Mouse (Mus musculus) hindbrain, embryonic 13.5 days (tissue): ENCODE data around the gene BC030867. TPM values are rescaled to one million over a fixed set of nuclear protein-coding genes. Genes with fewer than 3 reads are reported as not detected.
A peak's percentile ranks its signal among the peaks of the same experiment; 100 is the strongest.

Experiments used
- ATAC-seq: fragments of 200-750 bp; cut with Nextera tagmentation; 2 replicates; pipeline ENCODE4 v1.8.0; 2017; ENCODE audit warnings: moderate TSS enrichment; ENCODE audit not compliant: low FRiP score
- H3K27ac ChIP-seq: fragments of 300-500 bp; sonication (generic); 2 replicates; pipeline ENCODE4 v1.5.1; 2015; ENCODE audit warnings: inconsistent platforms, mild to moderate bottlenecking, moderate library complexity
- H3K27me3 ChIP-seq: fragments of 300-500 bp; sonication (generic); 2 replicates; pipeline ENCODE4 v1.6.1; 2015; ENCODE audit warnings: mild to moderate bottlenecking, inconsistent platforms
- H3K36me3 ChIP-seq: fragments of 300-500 bp; sonication (generic); 2 replicates; pipeline ENCODE4 v1.6.1; 2015; ENCODE audit warnings: mild to moderate bottlenecking, inconsistent platforms
- H3K4me1 ChIP-seq: fragments of 300-500 bp; sonication (generic); replicated peaks from 2 replicates; pipeline ENCODE4 v1.6.1; 2015; ENCODE audit warnings: inconsistent platforms
- H3K4me2 ChIP-seq: fragments of 300-500 bp; sonication (generic); 2 replicates; pipeline ENCODE4 v1.6.1; 2015; ENCODE audit warnings: inconsistent platforms, mild to moderate bottlenecking, moderate library complexity
- H3K4me3 ChIP-seq: fragments of 300-500 bp; sonication (generic); 2 replicates; pipeline ENCODE4 v1.5.1; 2015; ENCODE audit warnings: mild to moderate bottlenecking, inconsistent platforms
- H3K9ac ChIP-seq: fragments of 300-500 bp; sonication (generic); 2 replicates; pipeline ENCODE4 v1.6.1; 2015; ENCODE audit warnings: mild to moderate bottlenecking, inconsistent platforms
- H3K9me3 ChIP-seq: fragments of 300-500 bp; sonication (generic); 2 replicates; pipeline ENCODE4 v1.6.1; 2016; ENCODE audit warnings: inconsistent platforms
- WGBS: fragments of 180-500 bp; shearing (Covaris S2); methylation state at CpG from one replicate; pipeline ENCODE4 v1.1.7; 2015; 5-methylcytosine and 5-hydroxymethylcytosine counted together
- polyA plus RNA-seq: library from polyadenylated mRNA; unstranded; fragments of >200 nt; fragmentation: Nextera tagmentation; extraction: Ambion mirVana; gene quantifications from 2 replicates; pipeline ENCODE4 v1.2.1, GENCODE M21; 2015

BC030867 gene
- polyA plus RNA-seq, 1 experiment from 2014 or later, result 3.8 TPM

DNA sequence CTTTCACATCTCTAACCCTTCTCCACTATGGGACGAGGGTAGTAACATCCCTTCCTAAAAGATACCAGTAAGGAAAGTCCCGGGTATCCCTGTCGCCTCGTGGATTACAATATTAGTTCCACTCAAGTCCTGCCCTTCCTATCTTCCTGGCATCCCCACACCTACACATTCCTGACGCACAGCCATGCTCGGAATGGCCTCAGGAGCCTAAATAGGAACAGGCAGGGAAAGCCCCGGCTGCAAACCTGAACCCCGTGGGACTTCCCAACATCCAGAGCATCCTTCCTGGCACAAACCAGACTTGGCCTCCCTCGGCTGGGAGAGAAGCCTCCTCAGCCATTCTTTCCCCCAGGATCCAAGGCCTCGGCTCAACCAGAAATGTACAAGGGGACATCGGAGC lies 33.2 kb upstream of the BC030867 start:
- H3K4me3 ChIP-seq, result no peak overlapping the region
- H3K36me3 ChIP-seq, result peaks cover 29% of the 10 kb centered on the region
- H3K4me1 ChIP-seq, result peaks cover 90% of the 10 kb centered on the region
- no peaks in the 10 kb centered on the region for H3K9me3 ChIP-seq
- no peaks in the 10 kb centered on the region for H3K27me3 ChIP-seq
- H3K27ac ChIP-seq, result peak overlapping the region; percentile 48; the same call in 1 of the 2 replicates
- H3K4me2 ChIP-seq, result no peak overlapping the region
- no peak for ATAC-seq
- 78% methylated on average over 11 of the region's 11 CpGs for WGBS
- peak overlapping the region; percentile 46; the same call in 1 of the 2 replicates for H3K9ac ChIP-seq

- Histone ChIP-seq H3K27ac (peak overlapping the region; percentile 48), H3K4me1 (peaks cover 88% of the 10 kb centered on the region), H3K36me3 (peaks cover 35% of the 10 kb centered on the region), H3K4me2 (0 out of 2 replicates have a peak overlapping the region, but pooled peaks have one; percentile 53), H3K4me3 (no peak overlapping the region), H3K27me3 (no peaks in the 10 kb centered on the region), H3K9me3 (no peaks in the 10 kb centered on the region), H3K9ac (peak overlapping the region; percentile 46; the same call in 1 of the 2 replicates)
- ATAC-seq, result no peak
- 49% methylated on average over 12 of the region's 12 CpGs for WGBS
Observed at GRCm38 (mm10) chr11:102216056-102216885, 32.4 kb upstream of the BC030867 start.

- Histone ChIP-seq H3K9me3 (no peaks in the 10 kb centered on the region), H3K36me3 (peaks cover 35% of the 10 kb centered on the region), H3K27me3 (no peaks in the 10 kb centered on the region), H3K27ac (peak overlapping the region; percentile 18; the same call in 1 of the 2 replicates), H3K4me3 (no peak overlapping the region), H3K9ac (peak overlapping the region; percentile 67; the same call in 1 of the 2 replicates), H3K4me1 (peaks cover 85% of the 10 kb centered on the region), H3K4me2 (peak overlapping the region; percentile 53; the same call in 1 of the 2 replicates)
- WGBS, result 53% methylated on average over 5 of the region's 5 CpGs
- no peak for ATAC-seq
Observed at GRCm38 (mm10) chr11:102216886-102217240, 31.8 kb upstream of the BC030867 start.

DNA sequence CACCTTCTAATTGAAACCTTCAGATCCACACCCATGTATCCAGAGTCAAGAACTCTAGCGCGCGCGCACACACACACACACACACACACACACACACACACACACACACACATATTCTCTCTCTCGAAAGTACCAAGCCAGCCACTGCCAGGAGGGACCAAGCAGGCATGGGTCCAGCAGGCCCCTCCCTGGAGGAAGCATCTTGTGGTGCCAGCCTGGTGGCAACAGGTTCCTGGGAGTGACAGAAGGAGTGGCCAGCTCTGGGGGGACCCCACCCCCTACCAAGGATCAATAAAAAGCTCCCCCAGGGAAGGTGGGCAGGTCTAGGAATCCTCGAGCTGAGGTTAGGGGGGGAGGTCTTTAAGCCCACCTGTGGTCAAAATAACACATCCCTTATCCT lies 31.3 kb upstream of the BC030867 start:
- WGBS, result 85% methylated on average over 6 of the region's 6 CpGs
- Histone ChIP-seq H3K4me2 (peak overlapping the region; percentile 53; the same call in 1 of the 2 replicates), H3K27ac (no peak overlapping the region), H3K9ac (peak overlapping the region; percentile 67; the same call in 1 of the 2 replicates), H3K4me3 (0 out of 2 replicates have a peak overlapping the region, but pooled peaks have one; percentile 27), H3K36me3 (peaks cover 37% of the 10 kb centered on the region), H3K9me3 (no peaks in the 10 kb centered on the region), H3K4me1 (peaks cover 85% of the 10 kb centered on the region), H3K27me3 (no peaks in the 10 kb centered on the region)
- no peak for ATAC-seq

GRCm38 (mm10) chr11:102217876-102218430 lies 30.7 kb upstream of the BC030867 start:
- peak overlapping the region; percentile 53 for H3K4me2 ChIP-seq
- no peak for ATAC-seq
- WGBS, result 80% methylated on average over 7 of the region's 7 CpGs
- peaks cover 43% of the 10 kb centered on the region for H3K36me3 ChIP-seq
- H3K9ac ChIP-seq, result peak overlapping the region; percentile 67
- no peaks in the 10 kb centered on the region for H3K27me3 ChIP-seq
- no peaks in the 10 kb centered on the region for H3K9me3 ChIP-seq
- H3K27ac ChIP-seq, result peak overlapping the region; percentile 89
- peak overlapping the region; percentile 27 for H3K4me3 ChIP-seq
- H3K4me1 ChIP-seq, result peaks cover 87% of the 10 kb centered on the region

DNA sequence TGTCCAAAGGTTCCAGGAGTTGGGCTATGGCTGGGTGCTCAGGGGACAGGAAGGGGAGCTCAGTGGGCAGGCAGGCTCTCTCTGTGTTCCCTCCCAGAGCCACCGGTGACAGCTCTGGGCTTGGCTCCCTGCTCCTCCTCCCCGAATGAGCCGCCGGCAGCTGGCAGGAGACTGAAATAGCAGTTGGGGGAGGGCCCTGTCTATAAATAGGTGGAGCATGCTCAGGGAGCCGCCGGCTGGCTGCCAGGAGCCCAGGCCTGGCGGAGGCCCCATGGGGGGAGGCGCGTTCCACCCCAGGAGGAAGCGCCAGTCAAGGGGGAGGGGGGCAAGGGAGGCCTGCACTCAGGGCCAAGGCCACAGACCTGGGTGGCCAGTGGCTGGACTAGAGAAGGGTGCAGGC lies 29.9 kb upstream of the BC030867 start:
- ATAC-seq, result peak; percentile 75
- no peaks in the 10 kb centered on the region for H3K9me3 ChIP-seq
- 1% methylated on average over 10 of the region's 10 CpGs for WGBS
- peaks cover 90% of the 10 kb centered on the region for H3K4me1 ChIP-seq
- H3K27me3 ChIP-seq, result no peaks in the 10 kb centered on the region
- peak overlapping the region; percentile 89 for H3K27ac ChIP-seq
- H3K9ac ChIP-seq, result peak overlapping the region; percentile 67
- H3K4me2 ChIP-seq, result peak overlapping the region; percentile 53
- H3K4me3 ChIP-seq, result peak overlapping the region; percentile 27
- peaks cover 50% of the 10 kb centered on the region for H3K36me3 ChIP-seq

DNA sequence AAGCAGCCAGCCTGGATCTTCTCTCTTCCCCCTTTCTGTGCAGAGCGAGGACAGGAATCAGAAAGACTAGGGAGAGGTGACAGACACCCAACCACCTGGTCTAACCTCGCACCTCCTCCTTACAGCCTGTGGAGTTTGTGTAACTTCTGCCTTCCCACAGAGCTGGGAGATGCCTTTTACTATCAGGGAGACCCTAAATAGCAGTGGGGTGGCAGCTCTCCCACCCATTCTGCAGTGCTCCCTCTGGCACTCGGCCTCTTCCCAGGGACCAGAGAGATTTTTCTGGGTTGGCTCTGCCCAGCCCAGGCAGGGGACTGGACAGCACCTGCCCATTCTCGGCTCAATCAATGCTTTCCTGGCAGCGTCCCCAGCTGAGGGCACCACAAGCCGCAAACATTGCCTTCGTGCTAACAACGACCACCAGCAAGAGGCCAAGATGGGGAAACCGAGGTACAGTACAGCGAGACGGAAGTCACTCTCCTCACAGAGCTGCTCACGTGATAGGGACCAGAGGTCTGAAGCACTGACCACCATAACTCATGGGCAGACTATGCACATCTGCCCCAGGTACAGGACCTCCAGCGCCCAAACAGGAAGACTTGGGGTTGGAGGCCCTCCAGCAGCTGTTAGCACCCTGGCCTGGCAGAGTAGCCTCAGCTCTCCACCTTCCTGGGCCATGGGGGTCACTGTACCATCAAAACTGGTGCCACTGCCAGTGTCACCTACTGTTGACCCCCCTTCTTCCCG lies 29.3 kb upstream of the BC030867 start:
- H3K4me3 ChIP-seq, result no peak overlapping the region; the same call in 1 of the 2 replicates
- peaks cover 90% of the 10 kb centered on the region for H3K4me1 ChIP-seq
- H3K9ac ChIP-seq, result peak overlapping the region; percentile 67
- H3K4me2 ChIP-seq, result peak overlapping the region; percentile 53
- peaks cover 55% of the 10 kb centered on the region for H3K36me3 ChIP-seq
- H3K27ac ChIP-seq, result peak overlapping the region; percentile 89
- H3K27me3 ChIP-seq, result no peaks in the 10 kb centered on the region
- WGBS, result 69% methylated on average over 14 of the region's 14 CpGs
- no peak for ATAC-seq
- H3K9me3 ChIP-seq, result no peaks in the 10 kb centered on the region

DNA sequence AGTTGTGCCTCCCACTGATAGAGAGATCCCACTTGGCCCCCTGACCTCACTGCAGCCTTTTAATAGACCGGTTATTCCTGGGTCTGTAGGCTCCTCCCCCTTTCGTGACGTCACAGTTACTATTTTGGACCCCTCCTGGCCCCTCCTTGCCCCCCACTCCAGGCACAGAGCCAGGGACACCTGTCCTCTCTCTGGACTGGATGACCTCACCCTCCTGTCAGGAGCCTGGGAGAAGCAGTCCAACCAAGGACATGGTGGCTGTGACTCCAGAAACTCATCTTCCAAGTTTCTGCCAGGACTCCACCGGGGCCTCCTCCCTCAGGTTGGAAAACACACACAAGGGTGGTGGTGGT lies 28.7 kb upstream of the BC030867 start:
- Histone ChIP-seq H3K9me3 (no peaks in the 10 kb centered on the region), H3K27ac (peak overlapping the region; percentile 89), H3K4me3 (no peak overlapping the region), H3K9ac (no peak overlapping the region; the same call in 1 of the 2 replicates), H3K27me3 (no peaks in the 10 kb centered on the region), H3K4me1 (peaks cover 90% of the 10 kb centered on the region), H3K36me3 (peaks cover 55% of the 10 kb centered on the region), H3K4me2 (no peak overlapping the region)
- no peak for ATAC-seq
- WGBS, result 75% methylated on average over 4 of the region's 4 CpGs

- 72% methylated on average over 6 of the region's 6 CpGs for WGBS
- Histone ChIP-seq H3K9ac (0 out of 2 replicates have a peak overlapping the region, but pooled peaks have one; percentile 1), H3K9me3 (no peaks in the 10 kb centered on the region), H3K4me3 (no peak overlapping the region), H3K36me3 (peaks cover 55% of the 10 kb centered on the region), H3K4me1 (peaks cover 90% of the 10 kb centered on the region), H3K4me2 (no peak overlapping the region), H3K27me3 (no peaks in the 10 kb centered on the region), H3K27ac (peak overlapping the region; percentile 30; the same call in 1 of the 2 replicates)
- ATAC-seq, result no peak
Observed at GRCm38 (mm10) chr11:102220451-102220850, 28.2 kb upstream of the BC030867 start.

DNA sequence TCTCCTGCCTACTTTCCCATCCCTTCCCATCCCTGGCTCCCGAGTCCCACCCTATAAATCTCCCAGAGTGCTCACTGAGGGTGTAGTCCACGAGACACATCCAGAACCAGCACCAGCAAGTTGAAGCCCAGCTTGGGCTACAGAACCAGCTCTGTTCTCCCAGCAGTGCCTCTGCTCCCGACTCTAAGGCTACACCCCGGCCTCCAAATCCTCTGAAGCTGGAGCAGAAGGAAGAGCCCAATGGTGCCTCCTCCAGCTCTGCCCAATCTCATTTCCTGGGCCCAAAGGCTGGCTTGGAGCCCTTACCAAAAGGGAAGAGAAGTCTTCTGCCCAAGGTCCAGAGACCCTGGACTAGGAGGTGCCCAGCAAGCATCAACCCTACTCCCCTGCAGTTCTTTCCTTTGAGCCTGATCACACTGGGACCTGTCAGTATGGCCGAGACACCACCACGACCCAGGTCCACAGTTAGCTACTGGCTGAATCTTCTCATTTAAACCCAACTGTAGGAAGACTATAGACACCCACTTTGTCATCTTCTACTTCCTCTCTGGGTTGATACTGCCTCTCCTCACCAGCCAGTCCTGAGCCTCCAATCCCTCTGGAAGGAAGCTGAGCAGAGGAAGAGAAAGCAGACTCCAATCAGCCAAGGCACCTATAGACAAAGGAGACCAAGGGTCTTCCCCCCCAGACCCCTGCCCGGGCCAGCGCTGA lies 27.3 kb upstream of the BC030867 start:
- H3K9ac ChIP-seq, result peak overlapping the region; percentile 5; the same call in 1 of the 2 replicates
- peaks cover 55% of the 10 kb centered on the region for H3K36me3 ChIP-seq
- peaks cover 90% of the 10 kb centered on the region for H3K4me1 ChIP-seq
- no peak overlapping the region for H3K27ac ChIP-seq
- no peaks in the 10 kb centered on the region for H3K9me3 ChIP-seq
- no peak for ATAC-seq
- WGBS, result 83% methylated on average over 8 of the region's 8 CpGs
- no peak overlapping the region for H3K4me2 ChIP-seq
- H3K27me3 ChIP-seq, result no peaks in the 10 kb centered on the region
- H3K4me3 ChIP-seq, result no peak overlapping the region

GRCm38 (mm10) chr11:102221954-102222351 lies 26.7 kb upstream of the BC030867 start:
- H3K27ac ChIP-seq, result no peak overlapping the region
- H3K4me2 ChIP-seq, result no peak overlapping the region
- peaks cover 54% of the 10 kb centered on the region for H3K36me3 ChIP-seq
- WGBS, result 73% methylated on average over 8 of the region's 8 CpGs
- H3K9ac ChIP-seq, result peak overlapping the region; percentile 5; the same call in 1 of the 2 replicates
- H3K27me3 ChIP-seq, result no peaks in the 10 kb centered on the region
- no peaks in the 10 kb centered on the region for H3K9me3 ChIP-seq
- peaks cover 90% of the 10 kb centered on the region for H3K4me1 ChIP-seq
- no peak for ATAC-seq
- H3K4me3 ChIP-seq, result no peak overlapping the region
